Mouse (Mus musculus): ENCODE measurements around the gene Cyp26c1. TPM values are rescaled to one million over a fixed set of nuclear protein-coding genes. Genes with fewer than 3 reads are reported as not detected.

Gene Cyp26c1
- not detected for polyA plus RNA-seq (2014; fragmentation: Illumina TruSeq; extraction: RNeasy Lipid Tissue Mini Kit (QIAGEN cat#74804); ENCODE audit: low read depth, low replicate concordance)

DNA sequence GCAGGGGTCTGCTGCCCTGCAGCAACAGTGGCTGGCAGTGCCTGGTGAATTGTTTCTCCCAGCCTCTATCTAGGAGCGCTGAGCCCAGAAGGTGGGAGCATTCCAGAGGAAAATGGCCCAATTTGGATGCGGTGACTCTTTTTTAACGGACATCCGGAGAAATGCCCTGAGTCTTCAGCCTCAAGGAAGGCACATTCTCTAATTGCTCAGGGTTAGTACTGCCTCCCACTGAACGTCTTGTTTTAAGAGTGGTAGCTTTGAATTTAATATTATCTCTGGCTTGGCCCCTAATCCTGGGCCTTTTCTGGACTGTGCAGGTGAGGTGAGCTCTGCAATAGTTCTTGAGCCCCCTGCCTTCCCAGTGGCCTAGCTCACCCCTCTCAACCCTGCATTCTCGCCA is at the start of gene Cyp26c1:
TSS of gene Cyp26c1 (plus strand) at position 301 of the 400 bp plus-strand sequence.

DNA sequence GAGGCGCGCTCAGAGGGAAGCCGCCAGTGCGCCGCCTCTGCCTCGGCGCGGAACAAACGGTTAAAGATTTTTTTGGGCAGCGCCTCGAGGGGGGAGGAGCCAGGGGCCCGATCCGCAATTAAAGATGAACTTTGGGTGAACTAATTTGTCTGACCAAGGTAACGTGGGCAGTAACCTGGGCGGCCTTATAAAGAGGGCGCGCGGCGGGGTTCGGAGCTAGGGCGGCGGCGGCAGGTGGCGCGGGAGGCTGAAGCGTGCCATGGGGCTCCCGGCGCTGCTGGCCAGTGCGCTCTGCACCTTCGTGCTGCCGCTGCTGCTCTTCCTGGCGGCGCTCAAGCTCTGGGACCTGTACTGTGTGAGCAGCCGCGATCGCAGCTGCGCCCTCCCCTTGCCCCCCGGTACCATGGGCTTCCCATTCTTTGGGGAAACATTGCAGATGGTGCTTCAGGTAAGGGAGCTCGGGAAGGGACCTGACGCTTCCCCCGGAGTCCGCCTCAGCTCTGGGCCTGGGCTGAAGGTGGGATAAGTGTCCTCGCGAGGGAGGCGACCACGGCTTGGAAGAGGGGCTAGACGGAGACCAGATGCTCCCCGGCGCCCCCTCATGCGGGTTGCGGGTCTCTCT is 12.4 kb downstream of the Cyp26c1 start, which contains the start of gene Cyp26a1:
TSS of gene Cyp26a1 (plus strand) at position 148 of the 622 bp plus-strand sequence.

Other genes starting within 250 kb of the Cyp26c1 start
- 139 TPM for gene Exoc6, start 135.2 kb upstream of the Cyp26c1 start, polyA plus RNA-seq (2014; fragmentation: Illumina TruSeq; extraction: RNeasy Lipid Tissue Mini Kit (QIAGEN cat#74804); ENCODE audit: low read depth, low replicate concordance)
- gene Cyp26a1, start 12.2 kb downstream of the Cyp26c1 start, polyA plus RNA-seq (2014; fragmentation: Illumina TruSeq; extraction: RNeasy Lipid Tissue Mini Kit (QIAGEN cat#74804); ENCODE audit: low read depth, low replicate concordance), result 0.32 TPM

Data from kidney, adult 10 weeks (tissue).